Mouse (Mus musculus) left cerebral cortex, adult 9 months (tissue): ENCODE data around the gene Ctdnep1.

ENCODE experiments used
- DNase-seq, 2 experiments: peaks; one replicate each; pipeline ENCODE4 v3.0.0; 2022; ENCODE audit warnings: low spot score in 2 of 2

Gene Ctdnep1

DNA sequence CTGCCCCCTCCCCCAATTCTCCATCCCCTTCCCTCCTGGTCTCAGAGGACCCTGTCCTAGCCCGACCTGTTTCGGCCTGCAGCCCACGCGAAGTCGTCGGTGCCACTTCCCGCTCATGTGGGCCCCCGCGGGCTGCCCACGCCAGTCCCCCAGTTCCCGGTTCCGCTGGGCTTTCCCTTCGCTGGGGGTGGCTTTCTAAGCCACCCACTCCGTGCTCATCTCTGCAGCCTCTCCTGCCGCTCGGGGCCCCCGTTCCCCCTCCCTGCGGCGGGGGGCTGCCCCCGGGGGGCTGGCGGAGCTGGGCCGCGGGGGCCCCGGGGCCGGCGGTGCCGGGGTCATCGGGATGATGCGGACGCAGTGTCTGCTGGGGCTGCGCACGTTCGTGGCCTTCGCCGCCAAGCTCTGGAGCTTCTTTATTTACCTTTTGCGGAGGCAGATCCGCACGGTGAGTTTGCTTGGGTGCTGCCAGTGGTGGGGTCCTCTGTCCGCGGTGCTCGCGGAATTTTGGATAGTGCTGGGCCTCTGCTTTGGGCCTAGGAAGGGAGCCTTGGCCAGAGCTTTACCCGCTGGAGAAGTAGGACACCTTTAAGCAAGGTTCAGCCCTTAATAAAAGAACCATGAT, at the start of gene Ctdnep1:
Gene Ctdnep1, plus strand, starts transcription at position 16 of the 622 bp plus-strand sequence.
- no peak for DNase-seq

DNA sequence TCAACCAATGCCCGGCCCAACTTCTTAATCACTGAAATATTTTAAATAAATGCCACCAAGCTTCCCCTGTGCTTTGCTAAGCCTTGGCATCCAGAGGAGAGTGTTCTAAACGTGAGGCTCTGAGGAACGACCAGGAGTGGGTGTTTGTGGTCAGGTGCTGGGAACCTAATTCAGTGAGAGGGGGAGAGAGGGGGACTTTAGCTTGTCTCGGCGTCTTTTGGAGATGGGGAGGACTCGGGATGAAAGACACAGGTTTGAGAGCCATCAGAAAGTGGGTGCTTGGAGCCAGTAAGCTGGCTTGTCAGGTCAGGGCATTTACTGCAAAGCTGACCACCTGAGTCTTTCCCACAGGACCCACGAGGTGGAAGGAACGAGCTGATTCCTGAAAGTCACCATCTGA, 49.2 kb upstream of the Ctdnep1 start:
- DNase-seq: no peak

DNA sequence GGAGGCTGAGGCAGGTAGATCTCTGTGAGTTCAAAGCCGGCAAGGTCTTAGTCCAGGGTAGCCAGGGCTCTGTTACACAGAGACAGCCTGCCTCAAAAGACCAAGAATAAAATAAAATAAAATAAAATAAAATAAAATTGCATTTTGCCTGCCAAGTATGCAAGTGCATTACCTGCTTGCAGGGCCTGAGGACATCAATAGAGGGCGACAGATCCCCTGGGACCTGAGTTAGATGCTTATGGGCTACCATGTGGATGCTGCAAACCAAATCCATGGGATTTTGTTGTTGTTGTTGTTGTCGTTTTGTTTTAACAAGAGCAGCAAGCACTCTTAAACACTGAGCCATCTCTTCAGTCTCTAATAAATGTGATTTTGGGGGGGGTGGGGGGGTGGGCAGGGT, 48.7 kb upstream of the Ctdnep1 start:
- no peak for DNase-seq

DNA sequence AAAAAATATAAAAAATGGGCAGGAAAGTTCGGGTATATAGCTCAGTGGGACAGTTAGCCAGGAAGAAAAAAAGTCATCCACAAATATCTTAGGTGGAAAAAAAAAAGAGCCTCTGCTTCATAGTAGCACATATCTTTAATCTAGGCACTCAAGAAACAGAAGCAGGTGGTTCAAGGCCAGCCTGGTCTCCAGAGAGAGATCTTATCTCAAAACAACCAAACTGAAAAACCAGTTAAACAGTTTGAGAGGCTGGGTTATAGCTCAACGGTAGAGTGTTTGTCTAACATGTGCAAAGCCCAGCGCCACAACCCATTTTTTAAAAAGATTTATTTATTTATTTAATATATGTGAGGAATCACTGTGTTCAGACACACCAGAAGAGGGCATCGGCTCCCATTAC, 47.9 kb upstream of the Ctdnep1 start:
- no peak for DNase-seq

DNA sequence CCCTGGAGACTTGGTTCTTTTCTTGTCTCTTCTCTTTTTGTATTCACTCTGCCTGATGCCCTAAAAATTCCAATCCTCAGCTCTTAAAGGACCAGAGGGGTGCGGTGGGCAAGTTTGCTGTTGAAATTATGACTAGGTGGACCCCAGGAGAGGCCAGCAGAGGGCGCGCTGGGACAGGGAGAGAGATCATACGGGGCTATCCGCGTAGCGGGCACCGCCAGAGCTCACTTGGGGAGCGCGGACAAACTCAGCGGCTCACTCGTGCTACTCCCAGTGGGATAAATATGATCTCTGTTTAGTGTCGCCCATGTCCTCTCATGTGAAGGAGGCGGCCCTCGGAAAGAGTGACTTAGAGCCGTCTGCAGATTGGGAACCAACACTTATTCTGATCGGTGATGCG, 46.8 kb upstream of the Ctdnep1 start:
- DNase-seq: peak in 1 of 2 experiments; percentile 91

DNA sequence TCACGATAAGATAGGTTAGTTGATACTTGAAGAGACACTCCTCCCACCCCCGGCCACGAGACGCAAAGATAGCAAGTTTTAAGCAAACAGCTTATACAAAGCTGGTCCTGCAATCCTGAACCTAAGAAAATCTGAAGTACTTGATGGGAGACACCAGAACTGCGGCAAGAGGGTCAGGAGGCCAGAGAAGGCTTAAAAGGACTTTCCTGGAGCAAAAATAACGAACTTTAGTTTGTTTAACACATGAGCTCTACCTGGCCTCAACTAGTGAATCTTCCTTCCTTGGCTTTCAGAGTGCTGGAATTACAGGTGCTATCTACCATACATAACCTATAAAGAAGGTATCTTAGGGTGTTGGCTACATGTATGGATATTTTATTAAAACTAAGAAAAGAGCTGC, 46.3 kb upstream of the Ctdnep1 start:
- DNase-seq: no peak

DNA sequence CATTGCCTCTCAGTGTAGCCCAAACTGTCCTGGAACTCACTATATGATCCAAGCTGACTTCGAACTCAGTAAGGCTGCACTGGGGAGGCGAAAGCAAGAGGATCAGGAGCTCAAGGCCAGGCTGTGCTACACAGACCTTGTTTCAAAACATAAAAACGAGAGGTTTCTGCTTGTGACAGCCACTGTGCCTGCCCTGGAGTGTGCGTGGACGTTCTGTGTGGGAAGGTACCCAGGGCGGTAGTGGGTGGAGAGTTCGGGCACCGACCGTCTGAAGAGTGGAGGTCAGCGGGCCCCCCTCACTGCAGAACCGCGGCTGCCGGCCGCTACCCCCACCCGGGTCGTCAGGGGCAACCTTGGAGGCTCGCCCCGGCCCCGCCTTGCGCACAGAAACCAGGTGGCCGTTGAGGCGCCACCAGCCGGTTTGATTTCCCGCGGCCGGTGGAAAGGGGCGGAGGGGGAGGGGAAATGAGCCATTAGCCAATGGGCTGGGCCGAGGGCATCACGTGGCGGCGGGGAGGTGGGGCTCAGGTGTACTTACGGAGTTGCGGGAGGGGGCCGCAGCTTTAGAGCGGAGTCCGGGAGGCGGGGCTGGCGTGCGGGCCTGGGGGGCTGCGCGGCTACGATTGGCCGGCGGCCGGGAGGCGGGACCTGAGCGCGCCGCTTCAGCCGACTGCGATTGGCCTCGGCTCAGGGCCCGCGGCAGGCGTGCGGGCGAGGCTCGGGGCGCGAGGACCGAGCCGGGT, 45.6 kb upstream of the Ctdnep1 start, which contains the start of gene Ybx2:
Gene Ybx2, plus strand, starts transcription at position 660 of the 743 bp plus-strand sequence.
- peak; percentile 69 to 87 for DNase-seq

DNA sequence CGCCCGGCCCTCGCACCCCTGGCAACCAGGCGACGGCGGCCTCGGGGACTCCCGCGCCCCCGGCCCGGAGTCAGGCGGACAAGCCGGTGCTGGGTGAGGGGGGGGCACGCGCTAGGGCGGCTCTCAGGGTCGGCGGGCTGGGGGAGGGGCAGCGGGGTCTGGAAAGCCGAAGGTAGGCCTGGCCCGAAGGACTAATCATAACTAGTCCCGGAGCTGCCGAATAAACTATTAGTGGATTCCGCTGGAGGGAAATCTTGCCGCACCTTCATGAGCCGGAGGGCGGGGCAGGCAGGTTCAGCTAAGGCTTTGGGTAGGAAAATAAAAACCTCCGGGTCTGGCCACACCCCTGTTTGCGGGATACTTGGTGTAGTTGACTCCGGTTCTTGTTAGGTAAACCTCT, 44.8 kb upstream of the Ctdnep1 start:
- no peak for DNase-seq

DNA sequence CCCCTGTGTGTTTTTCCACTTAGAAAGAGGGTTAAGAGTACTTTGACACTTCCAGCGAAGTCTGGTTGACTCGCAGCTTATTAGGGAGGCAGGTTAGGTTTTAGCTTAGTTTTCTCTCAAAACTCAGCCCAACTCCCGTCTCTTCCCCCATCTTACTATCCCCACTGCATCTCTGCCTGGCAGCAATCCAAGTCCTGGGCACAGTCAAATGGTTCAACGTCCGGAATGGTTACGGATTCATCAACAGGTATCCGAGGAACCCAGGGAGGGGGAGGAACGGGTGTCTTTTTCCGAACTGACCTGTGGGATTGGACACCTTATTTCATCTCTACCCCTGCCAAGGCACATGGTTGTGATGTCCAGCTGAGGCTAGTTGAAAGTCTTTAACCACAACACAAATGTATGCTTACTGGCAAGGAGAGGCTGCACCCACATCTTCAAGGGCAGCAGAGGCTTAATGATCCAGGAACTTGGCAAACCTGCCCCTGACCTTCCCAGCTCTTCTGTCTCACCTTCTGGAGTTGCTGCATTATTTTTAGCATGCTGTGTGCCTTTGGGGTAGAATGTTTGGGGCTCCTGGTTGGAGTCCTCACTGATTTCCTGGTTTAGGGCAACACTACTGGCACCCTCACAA, 44.1 kb upstream of the Ctdnep1 start:
- DNase-seq: no peak

DNA sequence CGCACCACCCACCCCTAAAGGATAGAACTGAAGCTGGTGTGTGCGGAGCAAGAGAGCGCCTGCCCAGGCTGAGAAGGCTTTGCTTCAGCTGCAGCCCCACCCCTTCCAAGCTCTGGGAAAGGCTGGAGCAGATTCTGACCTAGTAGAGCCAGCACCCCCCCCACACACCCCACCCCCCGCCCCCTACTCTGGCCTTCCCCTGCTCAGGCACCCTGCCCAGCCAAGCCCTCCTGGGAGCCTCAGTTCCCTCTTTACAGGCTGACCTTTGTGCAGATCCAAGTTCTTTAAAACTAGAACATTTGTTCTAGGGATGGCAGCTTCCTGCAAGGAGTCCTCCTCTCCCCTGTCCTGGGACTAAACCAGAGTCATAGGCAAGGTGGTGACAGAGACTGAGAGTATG, 43.6 kb upstream of the Ctdnep1 start:
- DNase-seq: no peak

DNA sequence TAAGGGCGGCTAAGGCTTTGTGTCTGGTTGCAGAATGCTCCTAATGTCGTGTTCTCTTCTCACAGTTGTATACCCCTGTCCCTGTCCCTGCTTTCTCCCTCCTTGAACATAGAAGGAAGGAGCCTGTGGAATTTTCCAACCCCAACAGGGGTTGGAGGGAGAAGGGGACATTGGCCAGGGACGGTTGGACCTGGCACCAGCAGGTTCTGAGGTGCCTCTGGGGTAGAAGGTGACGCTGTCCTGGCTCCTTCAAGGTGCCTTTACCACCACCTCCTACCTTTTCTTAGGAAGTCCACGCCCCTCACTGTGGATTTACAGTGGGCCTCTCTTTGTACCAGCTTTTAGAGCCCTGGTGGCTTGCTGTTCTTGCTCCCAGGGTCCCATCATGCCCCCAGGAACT, 43.1 kb upstream of the Ctdnep1 start:
- no peak for DNase-seq

DNA sequence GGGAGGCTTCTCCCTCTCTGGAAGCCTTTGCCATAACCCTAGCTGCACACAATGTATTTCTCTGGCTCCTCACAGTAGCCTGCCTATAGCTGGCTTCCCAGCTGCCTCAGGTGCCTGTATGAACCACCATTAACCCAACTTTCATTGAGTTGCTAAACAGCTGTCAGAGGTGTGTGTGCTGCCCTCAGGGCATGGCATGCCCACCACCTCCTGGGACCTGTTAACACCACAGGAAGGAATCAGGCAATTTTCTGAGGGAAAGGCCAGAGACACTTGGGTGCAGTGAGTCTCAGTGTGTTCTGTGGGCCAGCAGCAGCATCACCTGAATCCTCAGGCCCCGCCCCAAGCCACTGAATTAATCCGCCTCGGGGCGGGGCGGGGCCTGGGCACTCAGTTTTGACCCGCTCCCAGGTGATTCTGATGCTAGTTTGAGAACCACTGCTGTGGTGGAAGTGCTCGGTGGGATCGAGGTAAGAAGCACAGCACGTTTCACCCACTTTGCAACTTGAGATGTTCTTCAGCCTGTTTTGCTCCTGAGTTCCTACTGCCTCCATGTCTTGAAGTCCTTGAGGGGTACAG, 42.5 kb upstream of the Ctdnep1 start:
- DNase-seq: no peak

DNA sequence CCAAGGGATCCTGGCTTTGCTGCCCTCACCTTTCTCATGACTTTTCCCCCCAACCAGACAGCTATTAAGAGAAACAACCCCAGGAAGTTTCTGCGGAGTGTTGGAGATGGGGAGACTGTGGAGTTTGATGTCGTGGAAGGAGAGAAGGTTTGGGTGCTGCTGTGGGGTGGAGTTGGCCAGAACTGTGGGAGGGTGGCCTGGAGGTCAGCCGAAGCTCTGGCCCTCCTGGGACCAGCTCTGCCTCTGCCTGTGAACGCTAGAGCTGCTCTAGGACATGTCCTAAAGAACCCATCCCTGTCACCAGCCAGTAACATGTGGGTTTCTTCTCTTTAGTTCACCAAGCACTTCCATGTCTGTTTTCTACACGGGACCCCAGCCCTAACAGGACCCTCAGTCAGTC, 41.8 kb upstream of the Ctdnep1 start:
- no peak for DNase-seq

DNA sequence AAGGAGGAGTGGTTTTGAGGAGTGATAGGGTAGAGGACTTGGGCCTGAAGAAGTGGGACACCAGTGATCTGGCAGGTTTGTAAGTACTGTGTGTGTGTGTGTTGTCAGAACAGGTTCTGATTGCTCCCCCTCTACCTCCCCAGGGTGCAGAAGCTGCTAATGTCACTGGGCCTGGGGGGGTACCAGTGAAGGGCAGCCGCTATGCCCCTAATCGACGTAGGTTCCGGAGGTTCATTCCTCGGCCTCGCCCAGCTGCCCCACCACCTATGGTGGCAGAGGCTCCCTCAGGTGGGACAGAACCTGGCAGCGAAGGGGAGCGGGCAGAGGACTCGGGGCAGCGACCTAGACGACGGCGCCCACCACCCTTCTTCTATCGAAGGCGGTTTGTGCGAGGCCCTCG, 41.2 kb upstream of the Ctdnep1 start:
- no peak for DNase-seq

DNA sequence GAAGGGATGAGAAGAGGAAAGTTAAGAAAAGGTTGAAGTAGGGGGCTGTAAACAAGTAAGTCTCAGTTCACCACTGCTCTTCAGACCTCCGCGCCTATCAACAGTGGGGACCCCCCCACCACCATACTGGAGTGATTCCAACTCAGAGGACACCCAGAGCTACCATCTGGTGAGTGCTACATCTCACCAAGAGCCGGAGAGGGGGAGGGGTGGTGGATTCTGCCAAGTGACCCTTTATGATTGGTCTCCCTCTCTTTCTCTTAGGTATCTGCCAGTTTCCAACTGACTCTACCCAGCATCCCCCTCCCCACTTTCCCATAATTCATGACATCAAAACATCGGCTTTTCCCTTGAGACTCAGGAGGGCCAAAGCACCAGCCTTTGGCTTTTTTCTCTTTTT, 40.0 kb upstream of the Ctdnep1 start:
- no peak for DNase-seq

DNA sequence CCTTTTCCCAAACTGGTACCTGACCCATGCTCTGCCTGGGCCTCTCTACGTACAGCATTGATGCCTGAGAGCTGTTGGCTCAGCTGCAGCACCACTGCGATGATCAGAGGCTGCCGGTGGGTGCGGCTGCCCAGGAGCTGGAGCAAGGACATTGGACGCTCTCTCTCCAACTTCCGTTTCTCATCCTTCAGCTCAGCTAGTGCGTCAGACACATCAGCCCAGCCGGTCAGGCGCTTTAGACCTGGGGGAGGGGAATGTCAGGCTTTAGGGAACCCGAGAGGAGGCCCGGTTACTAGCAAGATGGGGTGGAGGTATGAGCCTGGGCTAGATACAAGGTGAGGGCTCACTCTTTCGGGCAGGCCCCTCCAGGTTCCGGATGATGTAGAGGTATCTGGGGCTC, 35.7 kb upstream of the Ctdnep1 start:
- no peak for DNase-seq

DNA sequence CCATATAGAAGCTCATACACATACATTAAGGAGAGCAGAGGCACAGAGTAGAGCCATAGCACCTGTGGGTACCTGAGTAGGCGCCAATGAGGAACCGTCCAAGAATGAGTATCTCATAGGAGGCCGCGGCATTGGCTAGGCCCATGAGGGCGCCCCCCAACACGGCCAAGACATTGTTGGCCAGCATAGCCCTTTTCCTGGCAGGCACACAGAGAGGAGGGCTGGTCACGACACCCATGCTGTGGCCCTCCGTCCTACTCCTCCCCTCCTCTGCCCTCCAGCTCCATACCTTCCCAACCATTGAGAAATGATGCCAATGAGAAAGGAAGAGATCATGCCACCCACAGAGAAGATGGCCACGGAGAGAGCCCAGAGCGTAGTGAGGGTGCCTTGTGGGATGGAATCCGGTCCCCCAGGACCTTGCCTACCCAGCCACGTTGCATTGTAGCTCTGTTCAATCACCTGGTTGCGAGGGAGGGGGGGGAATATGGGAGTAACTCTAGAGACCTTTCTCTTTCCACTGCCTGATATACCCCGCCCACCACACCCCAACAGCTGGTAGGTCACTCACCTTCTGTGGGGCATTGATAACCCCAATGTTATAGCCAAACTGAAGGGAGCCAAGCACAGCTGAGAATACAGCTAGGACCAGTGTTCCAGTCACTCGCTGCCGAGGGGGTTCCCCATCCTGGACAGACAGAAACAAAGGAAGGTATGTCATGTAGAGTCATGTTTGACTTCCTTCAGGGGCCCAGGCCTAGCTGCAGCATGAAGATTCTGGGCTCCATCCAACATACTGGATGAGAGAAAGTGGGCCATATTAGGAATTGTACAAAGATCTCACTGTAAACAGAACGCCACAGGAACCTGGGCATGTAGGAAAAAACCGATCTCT, 34.7 kb upstream of the Ctdnep1 start:
- DNase-seq: no peak

DNA sequence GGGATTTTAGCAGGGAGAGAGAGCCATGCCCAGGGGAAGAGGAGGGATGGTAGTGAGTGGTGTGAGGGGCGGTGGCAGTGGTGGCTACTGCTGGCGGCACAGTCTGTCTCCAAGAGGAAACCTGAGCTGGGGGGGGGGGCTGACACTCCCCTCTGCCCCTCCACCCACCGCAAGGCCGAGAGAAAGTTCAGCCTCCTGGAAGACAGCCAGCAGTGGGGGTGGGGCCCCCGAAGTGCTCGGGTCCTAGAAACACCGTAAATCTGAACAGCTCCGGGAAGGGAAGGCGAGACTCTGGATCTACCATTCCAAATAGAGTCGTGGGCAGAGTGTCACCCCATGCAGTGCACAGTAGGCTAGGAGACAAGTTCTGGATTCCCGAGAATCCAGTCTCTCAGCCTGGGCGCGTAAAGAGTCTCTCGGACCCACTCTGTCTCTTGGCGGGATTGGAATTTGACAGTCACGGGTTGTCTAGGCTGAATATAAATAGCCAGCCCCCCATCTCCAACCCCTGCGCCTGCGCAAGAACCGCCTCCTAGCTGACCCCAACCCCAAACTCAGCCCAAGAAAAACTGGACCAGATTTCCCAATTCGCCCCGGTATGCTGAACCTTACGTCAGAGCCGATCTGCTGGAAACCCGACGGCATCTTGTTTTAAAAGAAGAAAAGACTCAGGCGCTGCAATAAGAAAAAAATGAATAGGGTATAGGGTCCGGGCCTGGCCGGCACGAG, 33.5 kb upstream of the Ctdnep1 start:
- DNase-seq: no peak

DNA sequence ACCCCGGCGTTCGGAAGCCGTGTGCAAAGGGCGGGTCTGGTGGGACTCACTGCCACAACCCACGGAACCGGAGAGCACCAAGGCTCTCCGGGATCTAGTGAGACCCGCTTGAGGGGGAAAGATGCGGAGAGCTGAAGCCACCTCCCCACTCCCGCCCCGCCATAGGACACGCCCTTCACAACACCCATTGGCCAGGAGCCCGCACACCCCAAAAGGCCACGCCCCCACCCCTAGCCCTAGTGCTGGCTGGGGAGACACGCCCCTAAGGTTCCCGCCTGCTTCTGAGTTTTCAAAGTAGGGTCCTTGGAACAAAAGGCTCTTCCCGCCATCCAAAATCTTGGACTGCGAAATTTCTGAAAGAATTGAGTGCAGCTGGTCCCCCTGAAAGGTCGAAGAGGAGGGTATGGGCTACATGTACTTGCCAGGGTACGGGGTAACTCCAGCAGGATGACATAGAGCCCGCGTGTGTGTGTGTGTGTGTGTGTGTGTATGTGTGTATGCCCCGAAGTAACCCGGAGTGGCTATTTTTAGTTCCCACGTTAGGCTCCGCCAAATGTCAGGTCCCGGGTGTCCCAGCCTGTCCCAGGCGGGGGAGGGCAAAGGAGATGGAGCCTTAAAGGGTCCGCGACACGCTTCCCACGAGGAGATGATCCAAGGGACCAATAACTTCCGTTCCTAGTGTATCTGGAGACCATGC, 32.7 kb upstream of the Ctdnep1 start, which contains the start of gene Slc2a4:
Gene Slc2a4, minus strand, starts transcription at position 123 of the 697 bp plus-strand sequence.
- DNase-seq: peak in 1 of 2 experiments; percentile 41

DNA sequence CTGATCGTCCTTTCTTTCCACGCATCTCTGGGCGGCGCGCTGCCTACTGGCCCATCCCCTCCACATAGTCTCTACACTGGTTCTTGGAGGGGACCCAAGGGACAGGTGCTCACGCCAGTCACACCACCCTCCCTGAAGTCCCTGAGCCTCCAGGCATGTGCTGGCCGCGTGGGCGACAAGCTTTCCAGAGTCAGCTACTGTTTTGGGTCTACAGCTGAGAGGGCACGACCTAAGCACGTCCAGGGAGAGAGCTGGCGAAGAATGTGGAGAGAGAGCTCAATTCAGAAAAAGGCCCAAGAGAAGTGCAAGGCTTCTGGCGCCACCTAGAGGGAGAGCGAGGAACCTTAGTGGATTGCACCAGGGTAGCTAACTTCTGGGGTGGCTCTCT, 32.2 kb upstream of the Ctdnep1 start:
- peak; percentile 33 to 78 for DNase-seq
